Mouse (Mus musculus) heart, embryonic 16.5 days (tissue): ENCODE data around the gene Themis2. TPM values are rescaled to one million over a fixed set of nuclear protein-coding genes. Genes with fewer than 3 reads are reported as not detected.
"Not testable (repeated sequence)": the region's sequence is repeated elsewhere in the genome, so short reads cannot be mapped to it uniquely, and the experiment has no call there.

Source experiments
- ATAC-seq: fragments of 200-750 bp; cut with Nextera tagmentation; replicated peaks from 2 replicates; pipeline ENCODE4 v1.8.0; 2017; ENCODE audit warnings: moderate number of reproducible peaks; ENCODE audit not compliant: insufficient read depth, low FRiP score; ENCODE audit errors: extremely low read depth
- H3K27ac ChIP-seq: fragments of 300-500 bp; sonication (generic); 2 replicates; pipeline ENCODE4 v1.5.1; 2014; ENCODE audit warnings: mild to moderate bottlenecking, low read length, control low read depth, moderate library complexity
- H3K27me3 ChIP-seq: fragments of 300-500 bp; sonication (generic); 2 replicates; pipeline ENCODE4 v1.6.1; 2014; ENCODE audit warnings: low read length, mixed read lengths; ENCODE audit not compliant: control insufficient read depth, insufficient read depth
- H3K36me3 ChIP-seq: fragments of 300-500 bp; sonication (generic); 2 replicates; pipeline ENCODE4 v1.6.1; 2014; ENCODE audit not compliant: control insufficient read depth, insufficient read depth
- H3K4me1 ChIP-seq: fragments of 300-500 bp; sonication (generic); 2 replicates; pipeline ENCODE4 v1.6.1; 2014; ENCODE audit warnings: low read length, mixed read lengths; ENCODE audit not compliant: control insufficient read depth, insufficient read depth
- H3K4me2 ChIP-seq: fragments of 300-500 bp; sonication (generic); 2 replicates; pipeline ENCODE4 v1.6.1; 2014; ENCODE audit warnings: low read depth, mild to moderate bottlenecking, control low read depth, low read length
- H3K4me3 ChIP-seq: fragments of 300-500 bp; sonication (generic); 2 replicates; pipeline ENCODE4 v1.5.1; 2014; ENCODE audit warnings: mild to moderate bottlenecking, control low read depth, low read length
- H3K9ac ChIP-seq: fragments of 300-500 bp; sonication (generic); 2 replicates; pipeline ENCODE4 v1.6.1; 2014; ENCODE audit warnings: low read length, control low read depth
- H3K9me3 ChIP-seq: fragments of 300-500 bp; sonication (generic); replicated peaks from 2 replicates; pipeline ENCODE4 v1.6.1; 2016; ENCODE audit warnings: low read length; ENCODE audit not compliant: control insufficient read depth
- WGBS: fragments of 180-500 bp; shearing (Covaris S2); extraction: QIAGEN DNeasy Blood & Tissue Kit; methylation state at CpG from one replicate; pipeline ENCODE4 v1.1.7; 2014; 5-methylcytosine and 5-hydroxymethylcytosine counted together
- polyA plus RNA-seq: library from polyadenylated mRNA; unstranded; fragments of >200 nt; fragmentation: Nextera tagmentation; extraction: Ambion mirVana; gene quantifications from 2 replicates; pipeline ENCODE4 v1.2.1, GENCODE M21; 2015

Themis2 gene
- polyA plus RNA-seq, 1 experiment from 2014 or later = 1.9 TPM

DNA sequence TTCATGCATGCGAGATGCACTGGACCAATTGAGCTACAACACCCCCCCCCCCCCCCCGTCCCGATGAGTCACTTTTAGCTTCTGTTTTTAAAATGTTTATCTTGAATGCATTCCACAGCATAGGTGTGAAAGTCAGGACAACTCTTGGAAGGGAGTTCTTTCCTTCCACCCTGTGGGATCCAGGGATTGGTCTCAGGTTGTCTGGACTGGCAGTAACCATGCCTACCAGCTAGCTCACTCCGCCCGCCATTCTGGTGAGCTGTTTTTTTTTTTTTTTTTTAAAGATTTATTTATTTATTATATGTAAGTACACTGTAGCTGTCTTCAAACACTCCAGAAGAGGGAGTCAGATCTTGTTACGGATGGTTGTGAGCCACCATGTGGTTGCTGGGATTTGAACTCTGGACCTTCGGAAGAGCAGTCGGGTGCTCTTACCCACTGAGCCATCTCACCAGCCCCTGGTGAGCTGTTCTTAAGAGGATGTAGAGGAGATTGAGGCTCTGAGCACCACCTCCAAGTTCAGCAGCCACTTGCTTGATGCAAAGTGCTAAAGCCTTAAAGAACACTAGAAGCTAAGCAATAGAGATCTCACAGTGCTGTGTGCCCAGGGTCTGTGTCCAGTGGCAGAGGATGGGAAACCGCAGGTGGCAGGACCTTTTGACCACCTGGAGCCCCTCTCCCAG, 2.7 kb downstream of the Themis2 start:
- not testable (repeated sequence) for H3K36me3 ChIP-seq, H3K4me3 ChIP-seq, H3K27ac ChIP-seq, H3K4me2 ChIP-seq, H3K9ac ChIP-seq, ATAC-seq, H3K27me3 ChIP-seq, H3K4me1 ChIP-seq, H3K9me3 ChIP-seq
- 84% methylated on average over 8 of the region's 9 CpGs for WGBS

GRCm38 (mm10) chr4:132789731-132790130, 6.5 kb downstream of the Themis2 start:
- Histone ChIP-seq H3K4me1 (no peaks in the 10 kb centered on the region), H3K9me3 (no peaks in the 10 kb centered on the region), H3K27ac (no peak overlapping the region), H3K27me3 (peaks cover 3% of the 10 kb centered on the region), H3K9ac (no peak overlapping the region), H3K4me3 (no peak overlapping the region), H3K36me3 (no peaks in the 10 kb centered on the region), H3K4me2 (no peak overlapping the region)
- no peak for ATAC-seq
- WGBS = 69% methylated on average over 8 of the region's 8 CpGs

GRCm38 (mm10) chr4:132785228-132785627, 11.0 kb downstream of the Themis2 start:
- ATAC-seq = no peak
- H3K9me3 ChIP-seq = no peaks in the 10 kb centered on the region
- H3K27me3 ChIP-seq = no peaks in the 10 kb centered on the region
- H3K9ac ChIP-seq = no peak overlapping the region
- H3K4me1 ChIP-seq = no peaks in the 10 kb centered on the region
- no peaks in the 10 kb centered on the region for H3K36me3 ChIP-seq
- WGBS = 86% methylated on average over 13 of the region's 13 CpGs
- H3K4me2 ChIP-seq = no peak overlapping the region
- no peak overlapping the region for H3K4me3 ChIP-seq
- no peak overlapping the region for H3K27ac ChIP-seq

DNA sequence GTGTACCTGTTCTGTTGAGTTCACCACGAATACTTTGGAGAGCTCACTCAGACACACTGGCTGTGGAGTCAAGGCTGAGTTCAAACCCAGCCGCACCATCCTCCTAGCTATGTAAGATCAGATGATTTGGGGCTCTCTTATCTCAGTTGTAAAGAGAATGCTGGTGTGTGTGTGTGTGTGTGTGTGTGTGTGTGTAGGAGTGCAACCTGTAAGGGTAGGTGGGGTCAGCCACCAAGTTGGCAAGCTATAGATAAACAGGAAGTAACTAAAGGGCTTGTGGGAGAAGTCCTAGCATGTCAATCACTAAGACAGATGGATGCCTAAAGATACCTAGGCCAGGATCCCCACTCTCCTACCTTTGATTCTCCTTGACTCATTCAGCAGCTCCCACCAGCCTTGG, 12.5 kb downstream of the Themis2 start:
- H3K9me3 ChIP-seq = no peaks in the 10 kb centered on the region
- no peak overlapping the region for H3K4me2 ChIP-seq
- no peak for ATAC-seq
- H3K9ac ChIP-seq = no peak overlapping the region
- H3K4me3 ChIP-seq = no peak overlapping the region
- H3K27me3 ChIP-seq = no peaks in the 10 kb centered on the region
- peaks cover 7% of the 10 kb centered on the region; the same call in 1 of the 2 replicates for H3K36me3 ChIP-seq
- H3K4me1 ChIP-seq = no peaks in the 10 kb centered on the region
- no peak overlapping the region for H3K27ac ChIP-seq
- 73% methylated on average over 2 of the region's 2 CpGs for WGBS

- no peak for ATAC-seq
- H3K36me3 ChIP-seq = peaks cover 40% of the 10 kb centered on the region
- H3K4me2 ChIP-seq = no peak overlapping the region
- H3K9me3 ChIP-seq = no peaks in the 10 kb centered on the region
- H3K9ac ChIP-seq = no peak overlapping the region
- no peaks in the 10 kb centered on the region for H3K4me1 ChIP-seq
- 89% methylated on average over 4 of the region's 4 CpGs for WGBS
- no peaks in the 10 kb centered on the region for H3K27me3 ChIP-seq
- no peak overlapping the region for H3K4me3 ChIP-seq
- no peak overlapping the region for H3K27ac ChIP-seq
Observed at GRCm38 (mm10) chr4:132780288-132780687, 15.9 kb downstream of the Themis2 start.

DNA sequence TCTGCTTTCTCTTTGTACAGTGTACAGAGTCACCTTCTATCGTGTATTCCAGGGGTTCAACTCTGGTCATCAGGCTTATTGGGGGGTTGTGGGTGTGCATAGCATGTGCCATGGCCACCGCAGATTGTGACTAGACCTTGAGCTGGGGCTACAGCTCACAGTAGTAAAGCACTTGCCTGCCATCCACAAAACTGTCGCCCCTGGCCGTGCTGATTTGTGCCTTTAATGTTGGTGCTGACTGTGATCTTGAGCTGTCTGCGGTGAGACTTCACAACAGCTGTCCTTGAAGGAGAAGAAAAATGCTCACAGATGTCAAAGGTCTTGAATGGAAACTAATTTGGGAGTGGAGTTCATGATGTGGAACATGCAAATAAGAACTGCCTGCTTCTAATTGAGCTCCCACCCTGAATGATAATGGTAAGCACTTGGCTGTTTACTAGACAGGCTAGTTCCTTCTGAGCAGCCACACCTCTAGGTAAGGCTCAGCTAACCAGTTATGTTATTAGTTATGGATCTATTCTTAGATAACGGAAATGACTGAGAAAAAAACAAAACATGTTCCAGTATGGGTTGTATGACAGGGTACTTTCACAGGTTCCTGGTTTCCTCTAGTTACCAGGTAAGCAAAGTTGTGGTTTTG, 17.5 kb downstream of the Themis2 start:
- no peak overlapping the region for H3K27ac ChIP-seq
- no peak overlapping the region for H3K4me3 ChIP-seq
- no peaks in the 10 kb centered on the region for H3K9me3 ChIP-seq
- 89% methylated on average over 6 of the region's 6 CpGs for WGBS
- no peak for ATAC-seq
- H3K9ac ChIP-seq = no peak overlapping the region
- H3K36me3 ChIP-seq = peaks cover 49% of the 10 kb centered on the region
- no peak overlapping the region for H3K4me2 ChIP-seq
- no peaks in the 10 kb centered on the region for H3K4me1 ChIP-seq
- H3K27me3 ChIP-seq = no peaks in the 10 kb centered on the region

DNA sequence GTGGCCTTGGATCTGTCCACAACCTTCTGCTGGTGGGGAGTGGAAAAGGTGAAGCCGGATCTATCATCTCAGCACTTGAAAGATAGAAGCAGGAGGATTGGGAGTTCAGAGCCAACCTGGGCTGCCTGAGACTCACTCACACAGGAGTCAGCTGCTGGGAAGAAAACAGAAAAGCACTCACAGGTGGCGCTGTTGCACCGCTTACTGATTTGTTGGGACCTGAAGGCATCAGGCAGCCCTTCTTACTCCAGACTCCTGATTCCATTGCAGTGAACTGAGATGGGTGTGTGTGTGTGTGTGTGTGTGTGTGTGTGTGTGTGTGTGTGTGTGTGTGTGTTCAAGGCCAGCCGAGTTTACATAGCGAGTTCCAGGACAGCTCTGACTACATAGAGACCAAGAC, 19.4 kb downstream of the Themis2 start:
- Histone ChIP-seq H3K9me3 (no peaks in the 10 kb centered on the region), H3K27ac (no peak overlapping the region), H3K9ac (no peak overlapping the region), H3K4me1 (no peaks in the 10 kb centered on the region), H3K36me3 (peaks cover 65% of the 10 kb centered on the region), H3K4me2 (no peak overlapping the region), H3K4me3 (no peak overlapping the region), H3K27me3 (no peaks in the 10 kb centered on the region)
- no peak for ATAC-seq
- WGBS = 79% methylated on average over 5 of the region's 5 CpGs

DNA sequence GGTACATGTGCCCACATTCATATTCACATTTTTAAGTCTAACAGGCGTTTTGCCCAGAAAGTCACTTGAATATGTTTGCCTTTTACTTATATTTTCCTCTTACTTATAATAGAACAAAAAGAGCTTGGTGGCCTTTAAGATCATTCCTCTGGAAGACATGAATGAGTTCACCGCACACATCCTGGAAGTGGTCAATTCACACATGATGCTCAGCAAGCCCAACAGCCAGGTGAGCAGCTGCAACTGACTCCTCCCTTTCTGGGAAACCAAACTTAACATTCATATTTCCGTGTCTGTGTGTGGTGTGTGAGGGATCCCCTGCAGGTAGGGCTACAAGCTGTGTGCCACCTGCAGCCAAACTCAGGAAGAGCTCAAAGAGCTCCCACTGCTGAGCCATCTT, 21.3 kb downstream of the Themis2 start:
- H3K9me3 ChIP-seq = no peaks in the 10 kb centered on the region
- no peak overlapping the region for H3K9ac ChIP-seq
- peaks cover 75% of the 10 kb centered on the region for H3K36me3 ChIP-seq
- H3K27ac ChIP-seq = no peak overlapping the region
- H3K27me3 ChIP-seq = no peaks in the 10 kb centered on the region
- H3K4me1 ChIP-seq = no peaks in the 10 kb centered on the region
- H3K4me2 ChIP-seq = no peak overlapping the region
- no peak overlapping the region for H3K4me3 ChIP-seq
- WGBS = 72% methylated on average over 3 of the region's 3 CpGs
- ATAC-seq = no peak

DNA sequence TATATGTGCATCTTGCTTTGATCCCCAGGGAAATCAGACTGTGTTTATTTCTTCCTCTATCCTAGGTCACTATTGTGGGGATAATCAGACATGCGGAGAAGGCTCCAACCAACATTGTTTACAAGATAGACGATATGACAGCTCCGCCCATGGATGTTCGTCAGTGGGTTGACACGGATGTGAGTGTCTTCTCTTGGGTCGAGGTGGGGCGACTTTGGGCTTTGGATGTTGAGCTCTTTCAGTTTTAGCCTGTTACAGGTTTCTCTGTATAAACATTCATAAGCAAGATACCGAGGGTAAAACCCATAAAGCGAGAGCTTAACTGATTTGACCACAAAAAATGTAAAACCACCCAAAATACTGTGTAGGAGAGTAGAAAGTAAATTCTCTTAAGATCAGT, 24.4 kb downstream of the Themis2 start:
- 89% methylated on average over 9 of the region's 9 CpGs for WGBS
- Histone ChIP-seq H3K27ac (no peak overlapping the region), H3K4me2 (no peak overlapping the region), H3K4me3 (no peak overlapping the region), H3K4me1 (peaks cover 7% of the 10 kb centered on the region), H3K27me3 (no peaks in the 10 kb centered on the region), H3K36me3 (peaks cover 49% of the 10 kb centered on the region), H3K9ac (no peak overlapping the region), H3K9me3 (no peaks in the 10 kb centered on the region)
- ATAC-seq = no peak
